Mouse (Mus musculus) forebrain, embryonic 16.5 days (tissue): Measurements from ENCODE around the gene Eya4. TPM values are rescaled to one million over a fixed set of nuclear protein-coding genes. Genes with fewer than 3 reads are reported as not detected.

Source experiments
- ATAC-seq: fragments of 200-750 bp; cut with Nextera tagmentation; 2 replicates; pipeline ENCODE4 v1.8.0; 2017; ENCODE audit warnings: mild to moderate bottlenecking, moderate library complexity
- H3K27ac ChIP-seq: fragments of 300-500 bp; sonication (generic); 2 replicates; pipeline ENCODE4 v1.5.1; 2014; ENCODE audit warnings: low read length, control low read depth
- H3K27me3 ChIP-seq: fragments of 300-500 bp; sonication (generic); replicated peaks from 2 replicates; pipeline ENCODE4 v1.6.1; 2014; ENCODE audit warnings: low read length; ENCODE audit not compliant: control insufficient read depth, insufficient read depth
- H3K36me3 ChIP-seq: fragments of 300-500 bp; sonication (generic); 2 replicates; pipeline ENCODE4 v1.6.1; 2014; ENCODE audit not compliant: control insufficient read depth, insufficient read depth
- H3K4me1 ChIP-seq: fragments of 300-500 bp; sonication (generic); replicated peaks from 2 replicates; pipeline ENCODE4 v1.6.1; 2014; ENCODE audit warnings: low read length; ENCODE audit not compliant: control insufficient read depth, insufficient read depth
- H3K4me2 ChIP-seq: fragments of 300-500 bp; sonication (generic); 2 replicates; pipeline ENCODE4 v1.6.1; 2014; ENCODE audit warnings: mild to moderate bottlenecking, low read length, control low read depth
- H3K4me3 ChIP-seq: fragments of 300-500 bp; sonication (generic); replicated peaks from 2 replicates; pipeline ENCODE4 v1.5.1; 2014; ENCODE audit warnings: mild to moderate bottlenecking, low read length, control low read depth
- H3K9ac ChIP-seq: fragments of 300-500 bp; sonication (generic); replicated peaks from 2 replicates; pipeline ENCODE4 v1.6.1; 2014; ENCODE audit warnings: low read depth, low read length, control low read depth
- H3K9me3 ChIP-seq: fragments of 300-500 bp; sonication (generic); 2 replicates; pipeline ENCODE4 v1.6.1; 2016; ENCODE audit warnings: low read length; ENCODE audit not compliant: control insufficient read depth
- WGBS: fragments of 180-500 bp; shearing (Covaris S2); extraction: QIAGEN DNeasy Blood & Tissue Kit; methylation state at CpG from one replicate; pipeline ENCODE4 v1.1.7; 2014; 5-methylcytosine and 5-hydroxymethylcytosine counted together
- polyA plus RNA-seq: library from polyadenylated mRNA; unstranded; fragments of >200 nt; fragmentation: Nextera tagmentation; extraction: Ambion mirVana; gene quantifications from 2 replicates; pipeline ENCODE4 v1.2.1, GENCODE M21; 2015

Gene Eya4
- polyA plus RNA-seq, 1 experiment from 2014 or later = 0.68 TPM

GRCm38 (mm10) chr10:23337250-23337649, 13.3 kb downstream of the Eya4 start:
- H3K4me2 ChIP-seq = no peak overlapping the region
- no peak overlapping the region for H3K9ac ChIP-seq
- H3K27ac ChIP-seq = no peak overlapping the region
- H3K27me3 ChIP-seq = no peaks in the 10 kb centered on the region
- WGBS = 77% methylated on average over 1 of the region's 1 CpGs
- no peak for ATAC-seq
- H3K4me3 ChIP-seq = no peak overlapping the region
- H3K4me1 ChIP-seq = no peaks in the 10 kb centered on the region
- H3K9me3 ChIP-seq = no peaks in the 10 kb centered on the region
- no peaks in the 10 kb centered on the region for H3K36me3 ChIP-seq

GRCm38 (mm10) chr10:23332768-23333167, 17.8 kb downstream of the Eya4 start:
- 74% methylated on average over 5 of the region's 5 CpGs for WGBS
- no peak for ATAC-seq

DNA sequence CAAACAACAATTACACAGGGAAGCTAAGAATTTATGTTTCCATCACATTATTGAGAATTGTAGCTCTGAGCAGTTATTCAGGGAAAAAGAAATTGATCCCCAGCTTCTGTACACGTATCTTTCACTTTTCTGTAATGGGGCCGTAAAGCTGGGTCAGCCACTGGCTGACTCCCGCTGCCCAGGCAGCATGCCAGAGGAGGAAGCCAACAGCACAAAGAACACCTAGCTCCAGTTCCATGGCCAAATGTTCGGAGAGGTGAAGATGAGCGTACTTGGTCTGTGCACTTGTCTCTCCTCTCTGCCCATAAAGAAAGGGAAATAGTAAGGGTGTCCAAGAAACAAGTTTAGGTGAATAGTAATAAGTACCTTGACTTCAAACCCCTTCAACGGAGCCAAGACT, 22.9 kb downstream of the Eya4 start:
- Histone ChIP-seq H3K9me3 (no peaks in the 10 kb centered on the region), H3K4me1 (peaks cover 3% of the 10 kb centered on the region; the same call in 1 of the 2 replicates), H3K4me2 (no peak overlapping the region), H3K9ac (no peak overlapping the region), H3K4me3 (no peak overlapping the region), H3K27ac (no peak overlapping the region), H3K36me3 (no peaks in the 10 kb centered on the region), H3K27me3 (no peaks in the 10 kb centered on the region)
- WGBS = 91% methylated on average over 6 of the region's 6 CpGs
- no peak for ATAC-seq

More at GRCm38 (mm10) chr10:23332768-23333167, 17.8 kb downstream of the Eya4 start:
- Histone ChIP-seq H3K4me2 (no peak overlapping the region), H3K9ac (no peak overlapping the region), H3K36me3 (no peaks in the 10 kb centered on the region), H3K27me3 (no peaks in the 10 kb centered on the region), H3K4me1 (peaks cover 3% of the 10 kb centered on the region; the same call in 1 of the 2 replicates), H3K4me3 (no peak overlapping the region), H3K9me3 (no peaks in the 10 kb centered on the region), H3K27ac (no peak overlapping the region)

- H3K4me1 ChIP-seq = no peaks in the 10 kb centered on the region
- no peak overlapping the region for H3K27ac ChIP-seq
- WGBS = 89% methylated on average over 4 of the region's 4 CpGs
- no peak overlapping the region for H3K4me2 ChIP-seq
- no peak overlapping the region for H3K9ac ChIP-seq
- no peaks in the 10 kb centered on the region for H3K9me3 ChIP-seq
- no peak for ATAC-seq
- H3K36me3 ChIP-seq = no peaks in the 10 kb centered on the region
- H3K27me3 ChIP-seq = no peaks in the 10 kb centered on the region
- no peak overlapping the region for H3K4me3 ChIP-seq
These were observed 28.3 kb downstream of the Eya4 start for GRCm38 (mm10) chr10:23322275-23322674.

- no peak for ATAC-seq
- WGBS = 85% methylated on average over 3 of the region's 3 CpGs
- H3K4me3 ChIP-seq = no peak overlapping the region
These were observed 55.0 kb downstream of the Eya4 start for GRCm38 (mm10) chr10:23295616-23296015.

GRCm38 (mm10) chr10:23292495-23292894, 58.1 kb downstream of the Eya4 start:
- ATAC-seq = no peak

More at GRCm38 (mm10) chr10:23295616-23296015, 55.0 kb downstream of the Eya4 start:
- H3K4me1 ChIP-seq = no peaks in the 10 kb centered on the region
- H3K9ac ChIP-seq = no peak overlapping the region
- no peak overlapping the region for H3K4me2 ChIP-seq
- no peaks in the 10 kb centered on the region for H3K27me3 ChIP-seq
- no peak overlapping the region for H3K27ac ChIP-seq
- no peaks in the 10 kb centered on the region for H3K9me3 ChIP-seq
- no peaks in the 10 kb centered on the region for H3K36me3 ChIP-seq

DNA sequence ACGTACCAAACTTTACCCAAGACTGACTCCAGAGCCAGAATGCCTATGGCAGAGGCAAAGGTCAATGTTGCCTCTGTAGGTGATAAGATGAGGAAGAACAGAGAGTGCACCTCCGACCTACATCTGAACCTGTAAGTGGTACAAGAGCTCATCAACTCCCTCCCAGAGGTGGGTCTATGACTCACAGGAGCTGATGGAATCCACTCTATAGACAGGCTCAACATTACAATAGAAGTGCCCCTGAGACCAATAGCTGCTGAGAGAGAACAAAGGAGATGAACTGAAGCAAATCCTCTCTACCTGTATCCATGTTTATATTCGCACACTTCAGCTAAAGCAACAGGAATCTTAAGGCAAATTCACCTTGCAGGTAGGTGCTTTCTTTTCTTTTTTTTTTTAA, 73.2 kb downstream of the Eya4 start:
- Histone ChIP-seq H3K9me3 (no peaks in the 10 kb centered on the region), H3K9ac (no peak overlapping the region), H3K36me3 (no peaks in the 10 kb centered on the region), H3K27me3 (no peaks in the 10 kb centered on the region), H3K4me1 (no peaks in the 10 kb centered on the region), H3K4me2 (no peak overlapping the region), H3K4me3 (no peak overlapping the region), H3K27ac (no peak overlapping the region)
- no peak for ATAC-seq
- WGBS = 93% methylated on average over 3 of the region's 3 CpGs

More at GRCm38 (mm10) chr10:23292495-23292894, 58.1 kb downstream of the Eya4 start:
- 84% methylated on average over 7 of the region's 7 CpGs for WGBS
- Histone ChIP-seq H3K4me1 (no peaks in the 10 kb centered on the region), H3K27me3 (no peaks in the 10 kb centered on the region), H3K9ac (no peak overlapping the region), H3K9me3 (no peaks in the 10 kb centered on the region), H3K27ac (no peak overlapping the region), H3K36me3 (no peaks in the 10 kb centered on the region), H3K4me3 (no peak overlapping the region), H3K4me2 (no peak overlapping the region)

GRCm38 (mm10) chr10:23271050-23271621, 79.5 kb downstream of the Eya4 start:
- H3K9ac ChIP-seq = no peak overlapping the region
- H3K27me3 ChIP-seq = no peaks in the 10 kb centered on the region
- 39% methylated on average over 9 of the region's 9 CpGs for WGBS
- ATAC-seq = no peak
- H3K9me3 ChIP-seq = no peaks in the 10 kb centered on the region
- no peaks in the 10 kb centered on the region for H3K36me3 ChIP-seq
- no peaks in the 10 kb centered on the region for H3K4me1 ChIP-seq
- H3K4me3 ChIP-seq = no peak overlapping the region
- no peak overlapping the region for H3K4me2 ChIP-seq
- H3K27ac ChIP-seq = no peak overlapping the region

DNA sequence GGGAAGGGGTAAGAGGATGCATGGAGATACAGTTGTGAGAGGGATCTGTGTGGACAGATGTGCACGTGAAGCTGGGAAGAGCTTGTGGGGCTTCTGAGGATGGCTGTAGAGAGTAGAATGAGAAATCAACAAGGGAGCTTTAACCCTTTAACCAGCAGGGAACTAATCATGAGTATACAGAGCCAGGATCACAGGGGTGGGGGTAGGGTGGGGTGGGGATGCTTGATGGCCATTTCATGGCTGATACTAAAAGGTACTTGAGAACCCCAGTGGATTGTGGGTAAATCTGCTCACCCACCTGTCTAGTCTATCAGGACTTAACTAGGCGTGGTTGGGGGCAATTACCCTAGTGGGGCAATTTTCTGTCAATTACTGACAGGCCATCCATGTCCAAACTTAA, 80.1 kb downstream of the Eya4 start:
- Histone ChIP-seq H3K4me3 (no peak overlapping the region), H3K36me3 (no peaks in the 10 kb centered on the region), H3K4me1 (no peaks in the 10 kb centered on the region), H3K27me3 (no peaks in the 10 kb centered on the region), H3K9me3 (no peaks in the 10 kb centered on the region), H3K9ac (no peak overlapping the region), H3K4me2 (no peak overlapping the region), H3K27ac (no peak overlapping the region)
- 75% methylated on average over 2 of the region's 2 CpGs for WGBS
- no peak for ATAC-seq

- no peak overlapping the region for H3K4me3 ChIP-seq
- H3K4me1 ChIP-seq = no peaks in the 10 kb centered on the region
- H3K4me2 ChIP-seq = no peak overlapping the region
- no peaks in the 10 kb centered on the region for H3K27me3 ChIP-seq
- no peaks in the 10 kb centered on the region for H3K9me3 ChIP-seq
- H3K27ac ChIP-seq = no peak overlapping the region
- 67% methylated on average over 4 of the region's 4 CpGs for WGBS
- no peak overlapping the region for H3K9ac ChIP-seq
- ATAC-seq = no peak
- no peaks in the 10 kb centered on the region for H3K36me3 ChIP-seq
These were observed 98.4 kb downstream of the Eya4 start for GRCm38 (mm10) chr10:23252180-23252579.
